Comparison of ENCODE assay signal across 33 mouse cellular contexts in genomic region chr14:54265093-54265492, GRCm38 (mm10). TPM values are rescaled to one million over a fixed set of nuclear protein-coding genes. Genes with fewer than 3 reads are reported as not detected.
A peak's percentile ranks its signal among the peaks of the same experiment; 100 is the strongest.
DNase-seq lines count a peak whose midpoint lies in the region; ATAC-seq lines count a peak whose summit lies in the region.
"Had no signal": no experiment of that assay in that cellular context is flagged by ENCODE, and none has a peak within 500 bp of the region (broad histone marks: within the 10 kb centered on the region; RNA-seq: fewer than 3 reads in every experiment).

No protein-coding gene starts in this region.

- no peaks in the 10 kb centered on the region for H3K27me3 ChIP-seq in heart, embryonic 12.5 days (replicated peaks)
- H3K27me3 ChIP-seq in heart, embryonic 15.5 days, result no peaks in the 10 kb centered on the region
- H3K27me3 ChIP-seq: embryonic facial prominence, embryonic 13.5 days; forebrain, embryonic 12.5 days; forebrain, embryonic 15.5 days; hindbrain, embryonic 15.5 days; intestine, embryonic 15.5 days had no signal

- peaks cover 36% of the 10 kb centered on the region for H3K4me1 ChIP-seq in heart, embryonic 12.5 days (replicated peaks)
- peaks cover 24% of the 10 kb centered on the region for H3K4me1 ChIP-seq in heart, embryonic 15.5 days (replicated peaks)

- DNase-seq in heart, adult 11 months, result peak; percentile 72
- no peak for DNase-seq in heart, adult 8-10 months (ENCODE audit: low spot score)
- no peak for DNase-seq in heart, postnatal 25 days (ENCODE audit: low spot score)
- no peak for DNase-seq in heart, adult 18-20 months
- peak; percentile 18 for DNase-seq in heart, postnatal 4 days
- no peak for DNase-seq in left cerebral cortex, postnatal 36 days (ENCODE audit: low spot score in 2 of 2)
- DNase-seq: adrenal gland, adult 8-10 months; adrenal gland, postnatal 25 days; cerebellum, adult 11-12 months; cerebellum, adult 8-10 months; cerebellum, postnatal 10 days; cerebellum, postnatal 36 days; embryo, embryonic 11 days; gastrocnemius, postnatal 25 days; kidney, adult 18-20 months; kidney, adult 9 months had no signal

- H3K9ac ChIP-seq in heart, embryonic 12.5 days, result no peak overlapping the region
- H3K9ac ChIP-seq in heart, embryonic 15.5 days, result 0 out of 2 replicates have a peak overlapping the region, but pooled peaks have one; percentile 22
- H3K9ac ChIP-seq: embryonic facial prominence, embryonic 13.5 days; forebrain, embryonic 12.5 days; forebrain, embryonic 15.5 days; hindbrain, embryonic 12.5 days; hindbrain, embryonic 15.5 days; intestine, embryonic 15.5 days had no signal

- WGBS in heart, embryonic 12.5 days, result 53% methylated on average over 10 of the region's 10 CpGs
- WGBS in heart, embryonic 15.5 days, result 44% methylated on average over 10 of the region's 10 CpGs

- intact Hi-C loops in heart, postnatal 25 days (cut with DNase I), result no loop called here
- intact Hi-C loops in left cerebral cortex, postnatal 36 days (cut with DNase I), result no loop called here

- ATAC-seq in heart, embryonic 12.5 days (ENCODE audit: insufficient number of reproducible peaks, low FRiP score), result no peak; the same call in 1 of the 2 replicates
- peak; percentile 69 for ATAC-seq in heart, embryonic 15.5 days (replicated peaks; ENCODE audit: insufficient number of reproducible peaks, insufficient read depth, low FRiP score, low read depth)
- ATAC-seq: activated CD4-positive, CD25-positive, alpha-beta regulatory T cell, adult 4 months; forebrain, embryonic 15.5 days; intestine, embryonic 15.5 days had no signal

- peak overlapping the region; percentile 75 for H3K27ac ChIP-seq in heart, embryonic 12.5 days (ENCODE audit: poor library complexity, severe bottlenecking)
- H3K27ac ChIP-seq in heart, embryonic 15.5 days, result peak overlapping the region; percentile 77
- H3K27ac ChIP-seq: embryonic facial prominence, embryonic 10.5 days; embryonic facial prominence, embryonic 13.5 days; forebrain, embryonic 12.5 days; forebrain, embryonic 15.5 days; hindbrain, embryonic 12.5 days; hindbrain, embryonic 15.5 days; intestine, embryonic 15.5 days had no signal

- H3K36me3 ChIP-seq in heart, embryonic 12.5 days, result peaks cover 59% of the 10 kb centered on the region
- peaks cover 44% of the 10 kb centered on the region for H3K36me3 ChIP-seq in heart, embryonic 15.5 days
- H3K36me3 ChIP-seq: hindbrain, embryonic 15.5 days had no signal

- peak overlapping the region; percentile 20 for H3K4me3 ChIP-seq in heart, embryonic 12.5 days
- H3K4me3 ChIP-seq in heart, embryonic 15.5 days, result 0 out of 2 replicates have a peak overlapping the region, but pooled peaks have one; percentile 13
- H3K4me3 ChIP-seq: embryonic facial prominence, embryonic 10.5 days; embryonic facial prominence, embryonic 13.5 days; erythroblast, embryonic 14.5 days; forebrain, embryonic 12.5 days; forebrain, embryonic 15.5 days; hindbrain, embryonic 12.5 days; hindbrain, embryonic 15.5 days; intestine, embryonic 15.5 days had no signal

- H3K9me3 ChIP-seq in heart, embryonic 12.5 days (replicated peaks), result no peaks in the 10 kb centered on the region
- H3K9me3 ChIP-seq in heart, embryonic 15.5 days (replicated peaks), result no peaks in the 10 kb centered on the region
- H3K9me3 ChIP-seq: embryonic facial prominence, embryonic 10.5 days; embryonic facial prominence, embryonic 13.5 days; forebrain, embryonic 12.5 days; forebrain, embryonic 15.5 days; hindbrain, embryonic 12.5 days; hindbrain, embryonic 15.5 days; intestine, embryonic 15.5 days had no signal

- H3K4me2 ChIP-seq in heart, embryonic 12.5 days, result peak overlapping the region; percentile 45
- H3K4me2 ChIP-seq in heart, embryonic 15.5 days, result peak overlapping the region; percentile 53
- H3K4me2 ChIP-seq: embryonic facial prominence, embryonic 13.5 days; forebrain, embryonic 12.5 days; forebrain, embryonic 15.5 days; hindbrain, embryonic 12.5 days; hindbrain, embryonic 15.5 days; intestine, embryonic 15.5 days had no signal

RNA-seq across cellular contexts. Expression of gene Abhd4, which starts 11.1 kb away (rescaled TPM):
- total RNA-seq in heart, adult 8-10 months (2022), result 10 to 100 TPM; 40.8 to 49.9 (median 44.7) TPM
- 87.6 and 90.2 TPM in 2 replicates for polyA plus RNA-seq in heart, embryonic 12.5 days (2016; fragmentation: Nextera tagmentation; extraction: Ambion mirVana)
- 10 to 100 TPM; 44.6 to 44.8 TPM for total RNA-seq in heart, postnatal 25 days (2021)
- 96.0 and 106 TPM in 2 replicates for polyA plus RNA-seq in heart, embryonic 15.5 days (2015; fragmentation: Nextera tagmentation; extraction: Ambion mirVana)
- total RNA-seq in heart, adult 18-20 months (2021), result 10 to 100 TPM; 38.2 to 43.4 TPM
- total RNA-seq in heart, postnatal 4 days (2021), result 10 to 100 TPM; 65.0 to 65.1 TPM
- total RNA-seq in left cerebral cortex, postnatal 36 days (2021), result 10 to 100 TPM; 45.9 to 53.4 TPM

RNA-seq across cellular contexts. Expression of gene Dad1, which starts 11.2 kb away (rescaled TPM):
- 100 to 1,000 TPM; 108 to 121 (median 113) TPM for total RNA-seq in heart, adult 8-10 months (2022)
- polyA plus RNA-seq in heart, embryonic 12.5 days (2016; fragmentation: Nextera tagmentation; extraction: Ambion mirVana), result 365 and 374 TPM in 2 replicates
- total RNA-seq in heart, postnatal 25 days (2021), result 100 to 1,000 TPM; 103 to 112 TPM
- 355 and 362 TPM in 2 replicates for polyA plus RNA-seq in heart, embryonic 15.5 days (2015; fragmentation: Nextera tagmentation; extraction: Ambion mirVana)
- total RNA-seq in heart, adult 18-20 months (2021), result 100 to 1,000 TPM; 107 to 112 TPM
- total RNA-seq in heart, postnatal 4 days (2021), result 100 to 1,000 TPM; 132 to 145 TPM
- total RNA-seq in left cerebral cortex, postnatal 36 days (2021), result 100 to 1,000 TPM; 114 to 126 TPM

RNA-seq across cellular contexts. Expression of gene Olfr49, which starts 19.6 kb away (rescaled TPM):
- not detected for total RNA-seq in heart, adult 8-10 months (2022)
- not detected in 2 replicates for polyA plus RNA-seq in heart, embryonic 12.5 days (2016; fragmentation: Nextera tagmentation; extraction: Ambion mirVana)
- total RNA-seq in heart, postnatal 25 days (2021), result not detected
- 0.03 TPM in 1 of 2 replicates, not detected in the other for polyA plus RNA-seq in heart, embryonic 15.5 days (2015; fragmentation: Nextera tagmentation; extraction: Ambion mirVana)
- not detected for total RNA-seq in heart, adult 18-20 months (2021)
- total RNA-seq in heart, postnatal 4 days (2021), result not detected
- total RNA-seq in left cerebral cortex, postnatal 36 days (2021), result not detected
- total RNA-seq: adrenal gland, postnatal 25 days; ES-E14; gastrocnemius, adult 8-10 months; gastrocnemius, postnatal 25 days; hematopoietic stem cell, adult 5-6 weeks had no signal
- polyA plus RNA-seq: brain, embryonic 14.5 days; cortical plate, adult 2 months; embryonic facial prominence, embryonic 10.5 days; embryonic facial prominence, embryonic 13.5 days; erythroblast, embryonic 14.5 days; forebrain, embryonic 12.5 days; forebrain, embryonic 15.5 days; gonadal fat pad, adult 2 months; hindbrain, embryonic 12.5 days; hindbrain, embryonic 15.5 days; intestine, embryonic 15.5 days had no signal

Comparison
In these comparisons a context has a peak if more than half of its experiments do, and no peak if none do; other contexts are left out.
1. DNase-seq: peak in heart, adult 11 months (single experiment) and heart, postnatal 4 days (single experiment); none in heart, adult 8-10 months (single experiment), heart, postnatal 25 days (single experiment), heart, adult 18-20 months (0 of 2) and left cerebral cortex, postnatal 36 days (0 of 2).